Mouse (Mus musculus) intestine, postnatal 0 days (tissue): ENCODE data around the gene Hs3st6. TPM values are rescaled to one million over a fixed set of nuclear protein-coding genes. Genes with fewer than 3 reads are reported as not detected.

Experiments
- ATAC-seq: fragments of 200-750 bp; cut with Nextera tagmentation; 2 replicates; pipeline ENCODE4 v1.8.0; 2017; ENCODE audit warnings: mild to moderate bottlenecking, moderate TSS enrichment, moderate library complexity
- H3K27ac ChIP-seq: fragments of 300-500 bp; sonication (generic); 2 replicates; pipeline ENCODE4 v1.5.1; 2014; ENCODE audit warnings: mild to moderate bottlenecking, low read depth, low read length, moderate library complexity
- H3K27me3 ChIP-seq: fragments of 300-500 bp; sonication (generic); replicated peaks from 2 replicates; pipeline ENCODE4 v1.6.1; 2014; ENCODE audit warnings: low read length, mixed read lengths; ENCODE audit not compliant: control insufficient read depth, insufficient read depth
- H3K36me3 ChIP-seq: fragments of 300-500 bp; sonication (generic); 2 replicates; pipeline ENCODE4 v1.6.1; 2014; ENCODE audit warnings: mild to moderate bottlenecking, moderate library complexity; ENCODE audit not compliant: control insufficient read depth, insufficient read depth
- H3K4me1 ChIP-seq: fragments of 300-500 bp; sonication (generic); replicated peaks from 2 replicates; pipeline ENCODE4 v1.6.1; 2014; ENCODE audit warnings: antibody characterized with exemption, low read length, mixed read lengths; ENCODE audit not compliant: control insufficient read depth, insufficient read depth
- H3K4me2 ChIP-seq: fragments of 300-500 bp; sonication (generic); replicated peaks from 2 replicates; pipeline ENCODE4 v1.6.1; 2014; ENCODE audit warnings: low read depth, mild to moderate bottlenecking, moderate library complexity
- H3K4me3 ChIP-seq: fragments of 300-500 bp; sonication (generic); 2 replicates; pipeline ENCODE4 v1.5.1; 2014; ENCODE audit warnings: low read depth, low read length
- H3K9ac ChIP-seq: fragments of 300-500 bp; sonication (generic); 2 replicates; pipeline ENCODE4 v1.6.1; 2014; ENCODE audit warnings: mild to moderate bottlenecking, low read depth, low read length
- H3K9me3 ChIP-seq: fragments of 300-500 bp; sonication (generic); 2 replicates; pipeline ENCODE4 v1.6.1; 2016; ENCODE audit warnings: mixed run types; ENCODE audit not compliant: control insufficient read depth
- CTCF ChIP-seq: sonication (generic); IDR thresholded peaks from 2 replicates; pipeline ENCODE4 v1.5.1; 2016; ENCODE audit warnings: low read depth, mild to moderate bottlenecking, control low read depth, antibody characterized with exemption, moderate library complexity
- WGBS: fragments of 180-500 bp; shearing (Covaris S2); extraction: QIAGEN DNeasy Blood & Tissue Kit; methylation state at CpG from one replicate; pipeline ENCODE4 v1.1.7; 2014; 5-methylcytosine and 5-hydroxymethylcytosine counted together
- polyA plus RNA-seq: library from polyadenylated mRNA; unstranded; fragments of >200 nt; fragmentation: Nextera tagmentation; extraction: Ambion mirVana; gene quantifications from 2 replicates; pipeline ENCODE4 v1.2.1, GENCODE M21; 2015

Gene Hs3st6
- polyA plus RNA-seq, 1 experiment from 2014 or later, result 0.47 TPM

DNA sequence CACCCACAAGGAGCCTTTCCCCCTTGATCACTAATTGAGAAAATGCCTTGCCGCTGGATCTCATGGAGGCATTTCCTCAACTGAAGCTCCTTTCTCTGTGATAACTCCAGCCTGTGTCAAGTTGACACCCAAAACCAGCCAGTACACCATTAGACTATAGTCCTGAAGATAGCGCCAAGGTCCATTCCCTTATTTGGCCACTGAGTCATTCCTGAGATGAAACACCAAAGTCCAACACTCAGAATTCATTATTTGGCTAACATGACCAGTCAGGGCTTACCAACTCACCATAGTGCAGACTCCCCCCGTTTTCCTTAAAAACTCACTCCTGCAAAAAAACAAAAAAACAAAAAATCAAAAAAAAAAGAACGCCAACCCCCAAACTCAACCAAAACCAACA, 46.7 kb downstream of the Hs3st6 start:
- H3K4me2 ChIP-seq, result no peak overlapping the region
- no peak for ATAC-seq
- H3K36me3 ChIP-seq, result no peaks in the 10 kb centered on the region
- H3K4me1 ChIP-seq, result no peaks in the 10 kb centered on the region
- H3K9ac ChIP-seq, result no peak overlapping the region
- peaks cover 4% of the 10 kb centered on the region; the same call in 1 of the 2 replicates for H3K27me3 ChIP-seq
- no peak overlapping the region for H3K27ac ChIP-seq
- WGBS, result 82% methylated on average over 4 of the region's 4 CpGs
- no peak overlapping the region for H3K4me3 ChIP-seq
- TF ChIP-seq CTCF, result no peak
- H3K9me3 ChIP-seq, result no peaks in the 10 kb centered on the region

DNA sequence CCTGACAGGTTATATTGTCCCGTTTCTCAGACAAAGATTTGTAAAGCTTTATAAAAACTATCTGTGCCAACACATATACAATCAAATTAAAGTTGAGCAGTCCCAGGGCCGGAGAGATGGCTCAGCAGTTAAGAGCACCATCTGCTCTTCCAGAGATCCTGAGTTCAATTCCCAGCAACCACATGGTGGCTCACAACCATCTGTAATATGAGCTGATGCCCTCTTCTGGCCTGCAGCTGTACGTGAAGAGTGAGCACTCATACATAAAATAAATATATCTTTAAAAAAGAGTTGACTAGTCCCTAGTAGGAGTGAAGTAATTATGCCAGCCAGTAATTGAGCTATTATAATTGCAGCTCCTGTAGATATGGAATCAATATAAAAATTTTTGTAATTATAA, 47.7 kb downstream of the Hs3st6 start:
- TF ChIP-seq CTCF, result peak; percentile 16; the same call in 1 of the 2 replicates
- WGBS, result 50% methylated on average over 3 of the region's 3 CpGs

DNA sequence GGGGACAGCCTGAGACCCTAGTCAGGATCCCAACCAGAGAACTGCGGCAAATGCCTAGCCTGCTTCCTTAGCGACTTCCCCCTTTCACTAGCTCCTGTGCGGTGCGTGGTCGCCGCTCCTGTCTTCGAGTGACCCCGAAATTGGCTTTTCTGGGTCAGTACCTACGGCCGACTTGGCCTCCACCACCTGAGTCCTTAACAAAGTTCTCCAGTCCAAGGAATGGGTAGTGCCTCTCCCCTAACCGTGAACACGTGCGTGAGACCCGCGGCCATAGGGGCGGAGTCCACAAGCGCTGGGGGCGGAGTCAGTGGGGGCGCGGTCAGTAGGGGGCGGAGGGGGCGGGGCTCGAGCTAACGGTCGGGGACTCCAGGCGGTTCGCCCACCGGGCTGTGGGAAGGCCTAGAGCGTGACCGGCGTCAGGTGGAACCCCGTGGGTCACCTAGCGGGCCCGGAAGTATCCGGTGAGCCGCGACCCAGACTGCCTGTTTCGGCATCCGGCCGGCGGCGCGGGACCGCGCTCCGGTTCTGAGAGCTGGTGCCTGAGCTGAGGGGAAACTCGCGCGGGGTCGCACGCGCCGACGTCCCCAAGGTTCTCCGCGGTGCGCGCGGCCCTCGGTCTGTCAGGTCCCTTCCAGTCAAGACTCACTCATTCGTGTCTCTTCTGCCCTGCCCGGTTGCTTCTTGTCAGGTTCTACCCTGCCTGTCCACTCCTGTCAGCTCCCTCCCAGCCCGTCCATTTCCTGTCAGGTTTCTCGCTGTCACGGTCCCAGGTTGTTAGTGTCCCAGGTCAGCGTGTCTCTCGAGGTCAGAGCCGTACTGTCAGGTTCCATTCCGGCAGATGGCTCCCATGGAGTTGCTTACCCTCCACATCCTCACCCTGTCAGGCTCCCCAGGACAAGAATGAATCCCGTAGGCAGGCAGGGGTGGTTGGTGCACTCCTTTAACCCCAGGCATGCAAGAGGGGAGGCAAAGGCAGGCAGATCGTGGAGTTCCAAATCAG, 51.5 kb downstream of the Hs3st6 start, which contains the start of gene Meiob:
Meiob (plus strand) TSS at position 338 of the 1,000 bp plus-strand sequence.
- WGBS, result under 1% methylated on average over 71 of the region's 71 CpGs
- peak; percentile 75 for ATAC-seq
- Histone ChIP-seq H3K9me3 (no peaks in the 10 kb centered on the region), H3K27ac (no peak within 1 kb of the TSS), H3K4me2 (peak within 1 kb of the TSS; percentile 96), H3K4me1 (no peaks in the 10 kb centered on the region), H3K4me3 (peak within 1 kb of the TSS; percentile 65), H3K9ac (peak within 1 kb of the TSS; percentile 34), H3K27me3 (peaks cover 14% of the 10 kb centered on the region; the same call in 1 of the 2 replicates), H3K36me3 (no peaks in the 10 kb centered on the region)
- TF ChIP-seq CTCF, result no peak

More for the DNA sequence above, 47.7 kb downstream of the Hs3st6 start:
- no peaks in the 10 kb centered on the region for H3K36me3 ChIP-seq
- no peaks in the 10 kb centered on the region for H3K4me1 ChIP-seq
- ATAC-seq, result no peak
- H3K9me3 ChIP-seq, result no peaks in the 10 kb centered on the region
- no peak overlapping the region for H3K27ac ChIP-seq
- H3K4me3 ChIP-seq, result no peak overlapping the region
- no peak overlapping the region for H3K9ac ChIP-seq
- H3K27me3 ChIP-seq, result peaks cover 7% of the 10 kb centered on the region; the same call in 1 of the 2 replicates
- H3K4me2 ChIP-seq, result no peak overlapping the region

Other genes starting within 250 kb of the Hs3st6 start
- 39.7 and 41.2 TPM in 2 replicates for gene Traf7, start 225.1 kb upstream of the Hs3st6 start, polyA plus RNA-seq
- gene Rab26, start 218.8 kb upstream of the Hs3st6 start, polyA plus RNA-seq, result 0.31 and 0.63 TPM in 2 replicates
- gene Pkd1, start 203.2 kb upstream of the Hs3st6 start, polyA plus RNA-seq, result 5.4 and 8.3 TPM in 2 replicates
- gene Tsc2, start 120.4 kb upstream of the Hs3st6 start, polyA plus RNA-seq, result 24.7 and 25.8 TPM in 2 replicates
- gene Nthl1, start 120.3 kb upstream of the Hs3st6 start, polyA plus RNA-seq, result 5.0 and 5.5 TPM in 2 replicates
- gene Slc9a3r2, start 102.7 kb upstream of the Hs3st6 start, polyA plus RNA-seq, result 26.5 and 30.1 TPM in 2 replicates
- gene Npw, start 94.5 kb upstream of the Hs3st6 start, polyA plus RNA-seq, result 0.20 TPM in 1 of 2 replicates, not detected in the other
- 13.4 and 13.5 TPM in 2 replicates for gene Zfp598, start 83.3 kb upstream of the Hs3st6 start, polyA plus RNA-seq
- 6.0 and 6.2 TPM in 2 replicates for gene Syngr3, start 63.0 kb upstream of the Hs3st6 start, polyA plus RNA-seq
- gene Gfer, start 56.8 kb upstream of the Hs3st6 start, polyA plus RNA-seq, result 42.0 and 42.2 TPM in 2 replicates
- 32.4 and 38.0 TPM in 2 replicates for gene Noxo1, start 56.8 kb upstream of the Hs3st6 start, polyA plus RNA-seq
- 23.8 and 25.2 TPM in 2 replicates for gene Tbl3, start 45.3 kb upstream of the Hs3st6 start, polyA plus RNA-seq
- gene Rnf151, start 34.9 kb upstream of the Hs3st6 start, polyA plus RNA-seq, result not detected in 2 replicates
- gene Rps2, start 34.9 kb upstream of the Hs3st6 start, polyA plus RNA-seq, result 757 and 776 TPM in 2 replicates
- 406 and 413 TPM in 2 replicates for gene Ndufb10, start 28.5 kb upstream of the Hs3st6 start, polyA plus RNA-seq
- 0.27 TPM in 1 of 2 replicates, not detected in the other for gene Rpl3l, start 25.2 kb upstream of the Hs3st6 start, polyA plus RNA-seq
- 47.4 and 47.8 TPM in 2 replicates for gene Msrb1, start 16.3 kb upstream of the Hs3st6 start, polyA plus RNA-seq
- gene Meiob, start 51.3 kb downstream of the Hs3st6 start, polyA plus RNA-seq, result 0.08 and 0.10 TPM in 2 replicates
- gene Hagh, start 87.2 kb downstream of the Hs3st6 start, polyA plus RNA-seq, result 104 and 105 TPM in 2 replicates
- 165 and 195 TPM in 2 replicates for gene Fahd1, start 97.4 kb downstream of the Hs3st6 start, polyA plus RNA-seq
- 17.2 and 18.3 TPM in 2 replicates for gene Igfals, start 113.0 kb downstream of the Hs3st6 start, polyA plus RNA-seq
- gene Nubp2, start 133.4 kb downstream of the Hs3st6 start, polyA plus RNA-seq, result 48.0 and 53.5 TPM in 2 replicates
- gene Spsb3, start 133.7 kb downstream of the Hs3st6 start, polyA plus RNA-seq, result 42.3 and 43.4 TPM in 2 replicates
- 16.7 and 18.5 TPM in 2 replicates for gene Eme2, start 142.1 kb downstream of the Hs3st6 start, polyA plus RNA-seq
- 132 and 141 TPM in 2 replicates for gene Mrps34, start 142.1 kb downstream of the Hs3st6 start, polyA plus RNA-seq
- 47.4 and 54.4 TPM in 2 replicates for gene Nme3, start 143.5 kb downstream of the Hs3st6 start, polyA plus RNA-seq
- gene Mapk8ip3, start 184.0 kb downstream of the Hs3st6 start, polyA plus RNA-seq, result 5.3 and 6.6 TPM in 2 replicates
- 35.7 and 36.0 TPM in 2 replicates for gene Jpt2, start 207.7 kb downstream of the Hs3st6 start, polyA plus RNA-seq